Mouse (Mus musculus) adipocyte (in vitro differentiated cells): ENCODE data around the gene Blvrb.

Source experiments
- DNase-seq: peaks from one replicate; pipeline ENCODE4 v3.0.0-alpha.2; 2016; ENCODE audit warnings: low spot score

The Blvrb gene

GRCm38 (mm10) chr7:27449256-27449862 lies 1.6 kb downstream of the Blvrb start:
- DNase-seq: peak; percentile 84

GRCm38 (mm10) chr7:27451359-27451758 lies 3.6 kb downstream of the Blvrb start:
- no peak for DNase-seq

GRCm38 (mm10) chr7:27452206-27452770 lies 4.5 kb downstream of the Blvrb start:
- DNase-seq: no peak

- no peak for DNase-seq
Observed at GRCm38 (mm10) chr7:27454461-27455121, 6.8 kb downstream of the Blvrb start.

GRCm38 (mm10) chr7:27455273-27455672 lies 7.5 kb downstream of the Blvrb start:
- DNase-seq: no peak

GRCm38 (mm10) chr7:27458614-27459013 lies 10.8 kb downstream of the Blvrb start:
- DNase-seq: no peak

GRCm38 (mm10) chr7:27459640-27460039 lies 11.9 kb downstream of the Blvrb start:
- DNase-seq: no peak

- no peak for DNase-seq
Observed at GRCm38 (mm10) chr7:27460477-27460876, 12.7 kb downstream of the Blvrb start.

- DNase-seq: no peak
Observed at GRCm38 (mm10) chr7:27467648-27468047, 19.9 kb downstream of the Blvrb start.

- no peak for DNase-seq
Observed at GRCm38 (mm10) chr7:27471390-27472120, 23.8 kb downstream of the Blvrb start.

GRCm38 (mm10) chr7:27472596-27472995 lies 24.8 kb downstream of the Blvrb start:
- peak; percentile 27 for DNase-seq

GRCm38 (mm10) chr7:27473156-27473834 lies 25.5 kb downstream of the Blvrb start, which contains the start of gene Sertad3:
TSS of gene Sertad3 (plus strand) at chr7:27473768.
- peak; percentile 96 for DNase-seq

- DNase-seq: peak; percentile 60
Observed at GRCm38 (mm10) chr7:27473835-27474489, 26.2 kb downstream of the Blvrb start.

GRCm38 (mm10) chr7:27474490-27474954 lies 26.7 kb downstream of the Blvrb start:
- DNase-seq: peak; percentile 97

GRCm38 (mm10) chr7:27475596-27475995 lies 27.8 kb downstream of the Blvrb start:
- DNase-seq: no peak

- DNase-seq: no peak
Observed at GRCm38 (mm10) chr7:27476098-27476635, 28.4 kb downstream of the Blvrb start.

GRCm38 (mm10) chr7:27478561-27478960 lies 30.8 kb downstream of the Blvrb start:
- no peak for DNase-seq

GRCm38 (mm10) chr7:27479750-27480149 lies 32.0 kb downstream of the Blvrb start:
- DNase-seq: no peak

GRCm38 (mm10) chr7:27480506-27480905 lies 32.7 kb downstream of the Blvrb start:
- DNase-seq: no peak

GRCm38 (mm10) chr7:27480927-27481626 lies 33.3 kb downstream of the Blvrb start:
- peak; percentile 21 for DNase-seq

GRCm38 (mm10) chr7:27481627-27481969 lies 33.8 kb downstream of the Blvrb start:
- peak; percentile 94 for DNase-seq
